Mouse (Mus musculus) left cerebral cortex, adult 11 months (tissue): Measurements from ENCODE around the gene Olfr1357.
"Not testable (repeated sequence)": the region's sequence is repeated elsewhere in the genome, so short reads cannot be mapped to it uniquely, and the experiment has no call there.

ENCODE experiments used
- DNase-seq: peaks from one replicate; pipeline ENCODE4 v3.0.0; 2022; ENCODE audit warnings: low spot score

The Olfr1357 gene

GRCm38 (mm10) chr10:78617974-78618373 is at the start of gene Olfr1357:
Olfr1357 (minus strand) TSS chr10:78618074.
- no peak for DNase-seq

- not testable (repeated sequence) for DNase-seq
Observed at GRCm38 (mm10) chr10:78666696-78667095, 48.8 kb upstream of the Olfr1357 start.

GRCm38 (mm10) chr10:78664546-78664945 is 46.7 kb upstream of the Olfr1357 start:
- no peak for DNase-seq

- DNase-seq = no peak
Observed at GRCm38 (mm10) chr10:78661198-78661597, 43.3 kb upstream of the Olfr1357 start.

- peak; percentile 12 for DNase-seq
Observed at GRCm38 (mm10) chr10:78632311-78632710, 14.4 kb upstream of the Olfr1357 start.

GRCm38 (mm10) chr10:78630194-78630593 is 12.3 kb upstream of the Olfr1357 start:
- no peak for DNase-seq

GRCm38 (mm10) chr10:78623143-78623542 is 5.3 kb upstream of the Olfr1357 start:
- DNase-seq = not testable (repeated sequence)

- no peak for DNase-seq
Observed at GRCm38 (mm10) chr10:78607602-78608001, 10.3 kb downstream of the Olfr1357 start.

GRCm38 (mm10) chr10:78605080-78605479 is 12.8 kb downstream of the Olfr1357 start:
- peak; percentile 23 for DNase-seq

- no peak for DNase-seq
Observed at GRCm38 (mm10) chr10:78599865-78600264, 18.0 kb downstream of the Olfr1357 start.

GRCm38 (mm10) chr10:78594566-78594965 is 23.3 kb downstream of the Olfr1357 start:
- no peak for DNase-seq

GRCm38 (mm10) chr10:78594157-78594556 is 23.7 kb downstream of the Olfr1357 start:
- DNase-seq = no peak

GRCm38 (mm10) chr10:78593736-78594135 is 24.1 kb downstream of the Olfr1357 start:
- no peak for DNase-seq

GRCm38 (mm10) chr10:78592856-78593379 is 25.0 kb downstream of the Olfr1357 start:
- no peak for DNase-seq

- DNase-seq = no peak
Observed at GRCm38 (mm10) chr10:78591406-78592328, 26.2 kb downstream of the Olfr1357 start, which contains the start of gene Syde1. Syde1 (minus strand) TSS chr10:78591964.

- DNase-seq = no peak
Observed at GRCm38 (mm10) chr10:78590744-78591143, 27.1 kb downstream of the Olfr1357 start.

GRCm38 (mm10) chr10:78589901-78590300 is 28.0 kb downstream of the Olfr1357 start:
- DNase-seq = no peak

- no peak for DNase-seq
Observed at GRCm38 (mm10) chr10:78589291-78589690, 28.6 kb downstream of the Olfr1357 start.

- DNase-seq = no peak
Observed at GRCm38 (mm10) chr10:78586026-78586425, 31.8 kb downstream of the Olfr1357 start.

GRCm38 (mm10) chr10:78585606-78586005 is 32.3 kb downstream of the Olfr1357 start:
- DNase-seq = no peak

- no peak for DNase-seq
Observed at GRCm38 (mm10) chr10:78584996-78585395, 32.9 kb downstream of the Olfr1357 start.

GRCm38 (mm10) chr10:78583939-78584338 is 33.9 kb downstream of the Olfr1357 start:
- no peak for DNase-seq

GRCm38 (mm10) chr10:78583347-78583746 is 34.5 kb downstream of the Olfr1357 start:
- DNase-seq = no peak
